Mouse (Mus musculus) kidney, adult 2 months (tissue): ENCODE data around the gene Itih4.

ENCODE experiments used
- CTCF ChIP-seq: fragments of 200-500 bp; conservative IDR thresholded peaks from 2 replicates; pipeline ENCODE4 v1.5.1; 2011; ENCODE audit warnings: low read depth, mild to moderate bottlenecking, control low read depth, low read length, moderate library complexity, mixed read lengths; ENCODE audit not compliant: insufficient read depth, insufficient read length
- POLR2A ChIP-seq: fragments of 200-500 bp; IDR thresholded peaks from one replicate; pipeline ENCODE4 v1.6.1; 2011; ENCODE audit warnings: low read depth, low read length, control low read depth

GRCm38 (mm10) chr14:30855316-30855715 is 31.0 kb upstream of the Itih4 start:
- TF ChIP-seq POLR2A: no peak
- no peak for TF ChIP-seq CTCF
